Mouse (Mus musculus): ENCODE results near the gene Myo1g.

- TF ChIP-seq EP300 (IDR thresholded peaks at IDR 0.05; ENCODE audit: insufficient read depth, low read depth, low read length) (no peak), CTCF (IDR thresholded peaks at IDR 0.05) (no peak)
Measured at GRCm38 (mm10) chr11:6463159-6463837, 57.5 kb downstream of the Myo1g start.

Measured in heart, adult 2 months (tissue).